Mouse (Mus musculus): ENCODE results near the gene Crtc3. TPM values are rescaled to one million over a fixed set of nuclear protein-coding genes. Genes with fewer than 3 reads are reported as not detected.

Crtc3 gene
- total and polyA plus RNA-seq, 2 experiments from 2014 or later = 16.2 to 17.2 TPM

DNA sequence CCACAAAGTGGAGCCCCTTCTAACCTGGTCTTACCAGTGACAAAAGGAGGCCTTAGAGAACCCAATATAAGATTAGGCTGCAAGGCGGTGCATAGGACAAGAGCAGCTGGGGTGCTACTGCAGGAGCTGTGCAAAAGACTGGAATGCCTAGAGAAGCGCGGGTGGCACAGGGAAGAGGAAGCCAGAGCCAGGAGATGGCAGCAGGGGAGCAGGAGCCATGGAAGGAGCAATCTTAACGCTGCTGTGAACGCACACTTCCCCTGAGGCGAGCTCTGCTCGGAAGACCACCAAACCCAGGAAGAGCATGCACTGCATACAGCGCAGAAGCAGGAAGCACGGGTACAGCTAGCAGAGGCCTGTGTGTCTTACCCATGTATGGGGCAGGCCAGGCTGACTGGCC lies 72.6 kb downstream of the Crtc3 start:
- no peak overlapping the region for H3K9ac ChIP-seq (replicated peaks; ENCODE audit: low read length)
- no peak overlapping the region for H3K27ac ChIP-seq
- TF ChIP-seq CTCF (IDR thresholded peaks at IDR 0.05; ENCODE audit: low read depth) = 0 out of 2 replicates have a peak, but pooled peaks have one; percentile 11
- no peaks in the 10 kb centered on the region for H3K4me1 ChIP-seq (ENCODE audit: insufficient read depth, low read length)
- no peaks in the 10 kb centered on the region for H3K9me3 ChIP-seq (ENCODE audit: low read length)
- no peaks in the 10 kb centered on the region for H3K27me3 ChIP-seq (ENCODE audit: insufficient read depth, low read length)
- DNase-seq (ENCODE audit: low spot score) (no peak), ATAC-seq (no peak; the same call in 1 of the 2 replicates)
- no peak overlapping the region for H3K4me3 ChIP-seq (ENCODE audit: low read length)
- no peaks in the 10 kb centered on the region for H3K36me3 ChIP-seq (ENCODE audit: insufficient read depth, low read length)
- 70% methylated on average over 9 of the region's 9 CpGs for WGBS
- H3K4me2 ChIP-seq (ENCODE audit: low read depth, low read length) = no peak overlapping the region

- Histone ChIP-seq H3K9me3 (ENCODE audit: low read length) (no peaks in the 10 kb centered on the region), H3K4me1 (ENCODE audit: insufficient read depth, low read length) (no peaks in the 10 kb centered on the region), H3K27ac (no peak overlapping the region), H3K36me3 (ENCODE audit: insufficient read depth, low read length) (0 out of 2 replicates have a peak, but pooled peaks cover 9% of the 10 kb centered on the region), H3K9ac (replicated peaks; ENCODE audit: low read length) (no peak overlapping the region), H3K27me3 (ENCODE audit: insufficient read depth, low read length) (no peaks in the 10 kb centered on the region), H3K4me2 (ENCODE audit: low read depth, low read length) (no peak overlapping the region), H3K4me3 (ENCODE audit: low read length) (no peak overlapping the region)
- DNase-seq (ENCODE audit: low spot score) (no peak), ATAC-seq (no peak)
- no peak for TF ChIP-seq CTCF (IDR thresholded peaks at IDR 0.05; ENCODE audit: low read depth)
- 90% methylated on average over 3 of the region's 3 CpGs for WGBS
Measured at GRCm38 (mm10) chr7:80614042-80614441, 74.6 kb downstream of the Crtc3 start.

DNA sequence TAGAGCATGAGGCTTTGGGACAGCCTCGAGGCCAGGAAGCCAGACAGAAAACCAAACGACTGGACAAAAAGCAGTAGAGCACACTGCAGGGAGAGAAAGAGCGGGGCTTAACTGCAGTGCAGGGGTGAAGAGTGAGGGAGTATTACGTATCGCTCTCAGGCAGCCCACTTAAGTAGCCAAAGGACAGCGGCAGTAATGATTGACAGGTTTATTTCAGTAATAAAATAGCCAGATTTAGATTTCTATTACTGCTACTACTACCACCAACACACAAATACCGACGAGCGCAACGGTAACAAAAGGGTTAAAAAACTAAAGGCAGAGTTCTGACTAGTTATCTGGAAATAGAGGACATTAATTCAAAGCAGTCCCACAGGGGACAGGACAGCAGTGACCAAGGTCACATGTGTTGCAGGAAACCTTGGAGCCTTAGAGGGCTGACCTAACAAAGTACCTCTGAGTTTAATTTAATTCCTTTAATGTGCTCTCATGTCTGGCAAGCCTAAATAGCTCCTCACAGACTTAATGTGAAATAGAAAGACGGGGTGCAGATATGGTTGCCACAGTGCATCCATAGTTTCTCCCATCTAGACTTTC lies 76.4 kb downstream of the Crtc3 start:
- Histone ChIP-seq H3K27ac (no peak overlapping the region), H3K9ac (replicated peaks; ENCODE audit: low read length) (no peak overlapping the region), H3K4me2 (ENCODE audit: low read depth, low read length) (no peak overlapping the region), H3K9me3 (ENCODE audit: low read length) (no peaks in the 10 kb centered on the region), H3K27me3 (ENCODE audit: insufficient read depth, low read length) (no peaks in the 10 kb centered on the region), H3K36me3 (ENCODE audit: insufficient read depth, low read length) (0 out of 2 replicates have a peak, but pooled peaks cover 9% of the 10 kb centered on the region), H3K4me1 (ENCODE audit: insufficient read depth, low read length) (no peaks in the 10 kb centered on the region), H3K4me3 (ENCODE audit: low read length) (no peak overlapping the region)
- DNase-seq (ENCODE audit: low spot score) (no peak), ATAC-seq (no peak)
- 66% methylated on average over 11 of the region's 11 CpGs for WGBS
- no peak for TF ChIP-seq CTCF (IDR thresholded peaks at IDR 0.05; ENCODE audit: low read depth)

DNA sequence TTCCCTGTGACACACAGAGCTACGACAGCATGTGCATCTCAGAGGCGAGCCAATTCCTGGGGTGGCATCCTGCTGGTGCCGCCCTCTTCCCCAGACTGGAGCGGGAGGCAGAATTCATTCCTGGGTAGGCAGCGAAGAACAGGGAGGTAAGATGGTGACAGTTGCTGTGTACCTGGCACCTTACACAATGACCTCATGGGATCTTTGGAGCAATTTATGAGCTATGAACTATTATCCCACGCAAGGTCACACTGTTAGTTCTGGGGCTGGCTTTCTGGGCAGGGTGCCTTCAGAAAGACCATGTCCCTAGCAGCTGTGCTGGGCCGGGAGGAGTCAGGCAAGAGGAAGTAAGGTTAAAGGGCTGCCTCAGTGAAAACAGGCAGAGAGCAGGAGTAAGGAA lies 77.0 kb downstream of the Crtc3 start:
- no peak overlapping the region for H3K9ac ChIP-seq (replicated peaks; ENCODE audit: low read length)
- WGBS = 74% methylated on average over 7 of the region's 7 CpGs
- no peaks in the 10 kb centered on the region for H3K9me3 ChIP-seq (ENCODE audit: low read length)
- ATAC-seq (no peak), DNase-seq (ENCODE audit: low spot score) (no peak)
- H3K27me3 ChIP-seq (ENCODE audit: insufficient read depth, low read length) = no peaks in the 10 kb centered on the region
- no peaks in the 10 kb centered on the region for H3K4me1 ChIP-seq (ENCODE audit: insufficient read depth, low read length)
- H3K4me2 ChIP-seq (ENCODE audit: low read depth, low read length) = no peak overlapping the region
- H3K4me3 ChIP-seq (ENCODE audit: low read length) = no peak overlapping the region
- TF ChIP-seq CTCF (IDR thresholded peaks at IDR 0.05; ENCODE audit: low read depth) = no peak
- H3K36me3 ChIP-seq (ENCODE audit: insufficient read depth, low read length) = 0 out of 2 replicates have a peak, but pooled peaks cover 9% of the 10 kb centered on the region
- H3K27ac ChIP-seq = no peak overlapping the region

- WGBS = 37% methylated on average over 2 of the region's 2 CpGs
- H3K9me3 ChIP-seq (ENCODE audit: low read length) = no peaks in the 10 kb centered on the region
- H3K27me3 ChIP-seq (ENCODE audit: insufficient read depth, low read length) = no peaks in the 10 kb centered on the region
- peaks cover 23% of the 10 kb centered on the region for H3K36me3 ChIP-seq (ENCODE audit: insufficient read depth, low read length)
- no peaks in the 10 kb centered on the region for H3K4me1 ChIP-seq (ENCODE audit: insufficient read depth, low read length)
- ATAC-seq (no peak), DNase-seq (ENCODE audit: low spot score) (no peak)
- H3K4me3 ChIP-seq (ENCODE audit: low read length) = no peak overlapping the region
- H3K27ac ChIP-seq = no peak overlapping the region
- no peak for TF ChIP-seq CTCF (IDR thresholded peaks at IDR 0.05; ENCODE audit: low read depth)
- H3K4me2 ChIP-seq (ENCODE audit: low read depth, low read length) = no peak overlapping the region
- no peak overlapping the region for H3K9ac ChIP-seq (replicated peaks; ENCODE audit: low read length)
Measured at GRCm38 (mm10) chr7:80607503-80607902, 81.2 kb downstream of the Crtc3 start.

- 84% methylated on average over 4 of the region's 4 CpGs for WGBS
- no peaks in the 10 kb centered on the region for H3K27me3 ChIP-seq (ENCODE audit: insufficient read depth, low read length)
- DNase-seq (ENCODE audit: low spot score) = no peak
- ATAC-seq = no peak
- H3K9me3 ChIP-seq (ENCODE audit: low read length) = no peaks in the 10 kb centered on the region
- H3K4me1 ChIP-seq (ENCODE audit: insufficient read depth, low read length) = no peaks in the 10 kb centered on the region
- H3K27ac ChIP-seq = no peak overlapping the region
- 0 out of 2 replicates have a peak, but pooled peaks have one; percentile 24 for TF ChIP-seq CTCF (IDR thresholded peaks at IDR 0.05; ENCODE audit: low read depth)
- H3K4me3 ChIP-seq (ENCODE audit: low read length) = no peak overlapping the region
- no peak overlapping the region for H3K4me2 ChIP-seq (ENCODE audit: low read depth, low read length)
- H3K36me3 ChIP-seq (ENCODE audit: insufficient read depth, low read length) = peaks cover 24% of the 10 kb centered on the region
- no peak overlapping the region for H3K9ac ChIP-seq (replicated peaks; ENCODE audit: low read length)
Measured at GRCm38 (mm10) chr7:80606435-80606834, 82.2 kb downstream of the Crtc3 start.

DNA sequence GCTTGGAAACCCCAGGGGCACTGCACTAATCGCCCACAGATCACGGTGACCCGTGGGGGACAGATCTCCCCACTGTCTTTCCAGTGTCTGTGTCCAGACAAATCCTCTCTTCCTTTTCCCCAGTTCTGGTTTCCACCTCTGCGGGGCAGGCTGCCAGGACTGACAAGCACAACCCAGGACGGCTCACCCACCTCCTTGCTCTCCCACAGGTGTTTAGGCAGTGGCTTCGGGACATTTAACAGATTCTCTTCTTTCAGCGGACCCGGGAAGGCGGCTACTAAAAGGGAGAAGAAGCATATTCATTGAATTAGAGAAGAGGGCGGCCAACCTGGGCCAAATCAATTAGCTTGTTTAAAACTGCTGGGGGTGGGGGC lies 83.1 kb downstream of the Crtc3 start:
- H3K27me3 ChIP-seq (ENCODE audit: insufficient read depth, low read length) = no peaks in the 10 kb centered on the region
- 23% methylated on average over 10 of the region's 10 CpGs for WGBS
- H3K4me1 ChIP-seq (ENCODE audit: insufficient read depth, low read length) = no peaks in the 10 kb centered on the region
- H3K9me3 ChIP-seq (ENCODE audit: low read length) = no peaks in the 10 kb centered on the region
- H3K36me3 ChIP-seq (ENCODE audit: insufficient read depth, low read length) = peaks cover 28% of the 10 kb centered on the region
- peak overlapping the region; percentile 36; the same call in 1 of the 2 replicates for H3K27ac ChIP-seq
- no peak for ATAC-seq
- TF ChIP-seq CTCF (IDR thresholded peaks at IDR 0.05; ENCODE audit: low read depth) = no peak
- no peak overlapping the region for H3K4me2 ChIP-seq (ENCODE audit: low read depth, low read length)
- no peak overlapping the region for H3K9ac ChIP-seq (replicated peaks; ENCODE audit: low read length)
- no peak for DNase-seq (ENCODE audit: low spot score)
- no peak overlapping the region for H3K4me3 ChIP-seq (ENCODE audit: low read length)
